Mouse (Mus musculus) v-Abl transformed pro-B cells (cell line): ENCODE measurements around the gene Olfr782.
"Not testable (repeated sequence)": the region's sequence is repeated elsewhere in the genome, so short reads cannot be mapped to it uniquely, and the experiment has no call there.

Experiments
- in situ Hi-C, 2 experiments: fragments of 400-800 bp; cut with MboI; formaldehyde crosslinking; loops; one replicate each; pipeline ENCODE4 v1.15.1; 2025; ENCODE audit not compliant: unreplicated experiment in 2 of 2

Gene Olfr782

DNA sequence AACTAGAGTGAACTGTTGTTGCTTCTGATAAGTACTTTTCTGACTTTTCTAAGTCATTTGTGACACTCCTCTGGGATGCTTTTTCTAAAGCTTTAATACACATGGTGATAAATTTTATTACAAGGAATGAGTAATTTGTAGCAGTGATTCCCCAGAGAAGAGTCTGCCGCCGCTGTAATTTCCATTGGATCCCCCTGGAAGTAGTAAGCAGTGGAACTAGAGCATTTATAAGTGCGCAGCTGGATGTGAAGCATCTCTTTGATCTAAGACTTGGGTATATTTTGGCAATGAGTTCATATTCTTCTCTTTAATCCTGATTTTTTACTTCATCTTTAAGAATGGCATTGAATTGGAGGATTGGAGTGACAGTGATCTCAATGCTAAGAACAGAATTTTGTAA lies at the start of gene Olfr782:
Gene Olfr782, plus strand, starts transcription at position 301 of the 400 bp plus-strand sequence.
- in situ Hi-C loops, result no loop called here

DNA sequence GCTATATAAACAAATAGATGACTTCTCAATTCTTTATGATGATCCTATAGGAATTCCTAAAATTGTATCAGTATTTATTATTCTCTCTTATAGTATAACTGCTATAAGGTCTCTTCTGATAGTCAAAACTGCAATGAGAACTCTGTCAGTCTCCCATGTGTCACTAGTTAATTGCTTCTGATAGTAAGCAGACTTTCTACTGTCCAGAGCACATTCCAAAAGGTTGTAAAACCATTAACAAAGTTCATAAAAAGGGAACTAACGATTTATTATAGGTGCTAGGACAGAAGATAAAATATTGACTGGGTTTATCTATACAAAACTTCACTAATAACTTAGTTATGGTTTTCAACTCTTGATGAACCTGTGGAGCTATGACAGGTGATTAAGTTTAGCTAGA lies 35.7 kb upstream of the Olfr782 start:
- in situ Hi-C loops, result not testable (repeated sequence)

DNA sequence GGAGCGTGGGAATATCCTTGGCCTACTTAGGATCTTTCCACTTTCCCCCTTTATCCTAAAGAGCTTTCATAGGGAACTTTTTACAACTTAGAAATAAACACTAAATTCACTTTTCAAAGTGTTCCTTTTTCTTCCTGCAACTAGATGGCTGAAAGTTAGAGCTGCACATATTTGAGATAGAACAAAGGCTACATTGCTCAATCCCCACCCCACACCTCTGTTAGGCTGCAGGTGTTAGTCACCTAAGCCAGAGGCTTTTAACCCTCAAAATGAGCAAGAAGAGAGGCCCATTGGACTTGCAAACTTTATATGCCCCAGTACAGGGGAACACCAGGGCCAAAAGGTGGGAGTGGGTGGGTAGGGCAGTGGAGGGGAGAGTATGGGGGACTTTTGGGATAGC lies 35.1 kb upstream of the Olfr782 start:
- in situ Hi-C loops, result not testable (repeated sequence)

DNA sequence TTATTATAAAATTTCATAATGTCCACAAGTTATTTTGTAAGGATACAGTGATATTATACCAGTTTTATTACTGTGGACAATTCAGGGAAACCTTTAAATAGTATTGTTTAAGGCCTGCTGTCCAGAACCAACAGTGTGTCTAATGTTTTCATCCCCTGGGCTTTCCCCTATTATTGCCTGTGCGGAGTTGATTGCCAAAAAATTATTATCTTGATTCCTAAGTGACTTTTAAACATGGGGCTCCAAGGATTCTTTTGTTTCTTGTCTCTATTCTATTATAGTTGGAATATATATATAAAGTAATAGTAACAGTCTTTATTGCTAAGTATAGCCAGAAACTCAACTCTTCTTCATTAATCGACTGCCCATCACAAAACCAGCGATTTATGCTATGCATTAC lies 30.8 kb upstream of the Olfr782 start, which contains the start of gene Olfr780:
Gene Olfr780, plus strand, starts transcription at position 301 of the 400 bp plus-strand sequence.
- in situ Hi-C loops, result no loop called here

DNA sequence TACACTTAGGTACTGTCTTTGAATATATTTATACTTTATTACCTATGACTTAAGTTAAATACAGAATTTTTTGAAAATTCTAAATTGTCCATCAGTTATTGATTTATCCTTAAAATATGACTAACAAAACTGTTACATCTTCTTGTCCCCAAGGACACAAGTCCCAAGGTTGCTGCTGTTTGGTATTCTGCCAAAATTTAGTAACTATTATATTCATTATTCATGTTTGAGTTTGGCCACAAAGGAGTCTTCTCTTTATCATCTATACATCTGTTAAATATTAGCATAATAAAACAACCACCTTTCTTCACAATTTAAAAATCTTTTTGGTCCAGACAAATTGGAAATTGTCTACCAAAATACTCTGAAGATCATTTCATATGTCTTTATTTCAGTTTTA lies 20.1 kb upstream of the Olfr782 start, which contains the start of gene Olfr781:
Gene Olfr781, plus strand, starts transcription at position 301 of the 400 bp plus-strand sequence.
- in situ Hi-C loops, result no loop called here

DNA sequence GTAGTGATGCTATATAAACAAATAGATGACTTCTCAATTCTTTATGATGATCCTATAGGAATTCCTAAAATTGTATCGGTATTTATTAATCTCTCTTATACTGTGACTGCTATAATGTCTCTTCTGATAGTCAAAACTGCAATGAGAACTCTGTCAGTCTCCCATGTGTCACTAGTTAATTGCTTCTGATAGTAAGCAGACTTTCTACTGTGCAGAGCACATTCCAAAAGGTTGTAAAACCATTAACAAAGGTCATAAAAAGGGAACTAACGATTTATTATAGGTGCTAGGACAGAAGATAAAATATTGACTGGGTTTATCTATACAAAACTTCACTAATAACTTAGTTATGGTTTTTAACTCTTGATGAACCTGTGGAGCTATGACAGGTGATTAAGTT lies 3.8 kb downstream of the Olfr782 start:
- in situ Hi-C loops, result not testable (repeated sequence)

DNA sequence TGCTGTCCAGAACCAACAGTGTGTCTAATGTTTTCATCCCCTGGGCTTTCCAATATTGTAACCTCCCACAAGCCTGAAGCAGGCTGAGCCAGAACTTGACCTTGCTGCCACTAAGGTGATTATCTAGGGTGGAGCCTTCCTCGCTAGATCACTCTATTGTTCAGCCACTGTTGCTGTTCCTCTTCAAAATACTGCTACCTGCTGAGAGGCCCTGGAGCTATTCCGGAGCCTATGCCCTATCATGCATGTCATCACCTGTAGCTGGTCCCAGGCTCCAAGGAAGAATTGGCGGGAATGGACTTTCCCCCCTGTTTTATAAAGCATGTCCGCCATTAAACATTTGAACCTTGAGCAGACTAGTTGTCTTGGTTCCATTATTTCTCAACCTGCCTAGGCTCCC lies 7.8 kb downstream of the Olfr782 start:
- in situ Hi-C loops, result not testable (repeated sequence)

DNA sequence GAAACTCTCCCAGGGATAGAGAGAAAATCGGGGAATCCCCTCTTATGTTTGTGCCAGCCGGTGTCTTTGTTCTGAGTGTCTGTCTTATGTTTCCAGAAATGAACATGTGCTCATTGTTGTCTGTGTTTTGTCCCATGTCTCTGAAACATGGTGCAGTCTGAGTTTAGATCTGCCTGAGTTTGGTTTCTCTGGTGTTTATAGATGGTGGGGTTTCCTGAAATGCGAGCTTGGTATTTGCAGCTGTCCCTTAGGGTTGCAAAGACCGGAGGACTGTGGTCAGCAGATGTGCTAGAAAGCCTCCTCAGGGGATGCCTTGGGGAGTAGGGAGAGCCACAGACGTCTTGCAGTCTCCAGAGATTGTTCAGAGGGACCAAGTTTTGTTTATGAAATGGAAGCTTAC lies 8.7 kb downstream of the Olfr782 start:
- in situ Hi-C loops, result no loop called here

DNA sequence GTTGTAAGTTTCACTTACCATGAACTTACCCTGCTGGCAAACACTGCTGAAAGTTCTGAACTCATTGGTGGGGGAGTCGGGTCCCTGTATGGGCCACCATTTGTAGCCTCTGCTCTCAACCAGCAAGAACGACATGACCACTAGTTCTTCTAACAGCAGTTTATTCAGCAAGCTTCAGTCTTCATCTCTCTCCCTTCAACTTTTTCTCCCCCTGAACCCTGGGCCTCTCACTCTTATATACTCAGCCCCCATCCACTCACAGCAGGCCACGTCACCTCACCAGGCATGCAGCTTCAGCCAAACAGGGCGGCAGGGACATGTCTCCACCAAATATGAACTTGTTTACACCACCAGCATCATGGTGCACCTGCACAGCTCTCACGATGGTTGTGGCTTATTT lies 25.4 kb downstream of the Olfr782 start:
- in situ Hi-C loops, result not testable (repeated sequence)

DNA sequence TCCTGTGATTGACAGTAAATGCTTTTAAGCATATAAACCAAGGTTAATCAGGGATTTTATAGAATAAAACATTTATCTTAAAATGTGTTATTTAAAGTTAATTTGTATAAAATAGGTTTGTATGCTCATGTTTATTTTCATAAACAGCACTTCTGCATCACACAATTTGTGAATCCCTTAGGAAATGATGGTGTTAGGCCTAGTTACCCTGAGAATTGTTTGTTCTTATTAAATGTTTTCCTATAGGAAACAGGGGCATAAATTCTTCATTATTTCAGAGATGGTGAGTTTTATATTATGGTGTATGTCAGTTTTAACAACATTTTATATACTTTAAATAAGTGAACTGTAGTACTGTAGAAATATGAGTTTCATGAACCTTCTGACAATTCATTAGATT lies 35.1 kb downstream of the Olfr782 start, which contains the start of gene Olfr784:
Gene Olfr784, plus strand, starts transcription at position 301 of the 400 bp plus-strand sequence.
- in situ Hi-C loops, result loop anchor here in 1 of 2 experiments (10.0 kb wide), 1 partner anchor 359 kb away; no protein-coding TSS in a partner anchor

DNA sequence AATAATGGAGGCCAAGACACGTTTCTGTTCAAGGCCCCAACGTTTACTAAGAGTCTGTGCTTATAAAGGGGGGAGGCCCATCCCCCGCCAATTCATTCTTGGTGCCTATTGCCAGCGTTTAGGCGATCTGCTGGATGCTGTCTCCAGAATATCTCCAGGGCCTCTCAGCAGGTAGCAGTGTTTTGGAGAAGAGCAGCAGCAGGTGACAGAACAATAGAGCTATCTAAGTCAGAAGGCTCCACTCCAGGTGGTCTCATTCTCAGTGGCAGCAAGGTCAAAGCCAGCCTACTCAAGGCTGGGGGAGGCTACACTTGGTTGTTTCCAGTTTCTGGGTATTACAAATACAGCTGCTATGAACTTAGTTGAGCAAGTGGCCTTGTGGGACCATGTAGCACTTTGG lies 52.2 kb downstream of the Olfr782 start:
- in situ Hi-C loops, result no loop called here
